Mouse (Mus musculus) layer of hippocampus, adult 8-10 months (tissue): ENCODE data around the gene Sirpb1b. TPM values are rescaled to one million over a fixed set of nuclear protein-coding genes. Genes with fewer than 3 reads are reported as not detected.
"Not testable (repeated sequence)": the region's sequence is repeated elsewhere in the genome, so short reads cannot be mapped to it uniquely, and the experiment has no call there.

Experiments
- DNase-seq, 2 experiments: peaks; one replicate each; pipeline ENCODE4 v3.0.0; 2022; ENCODE audit warnings: low spot score in 2 of 2
- total RNA-seq, 4 experiments: library from RNA; stranded (reverse); gene quantifications; 2 replicates each; pipeline ENCODE4 v1.2.4; 2022

Sirpb1b gene
- total RNA-seq = not detected

- not testable (repeated sequence) for DNase-seq
Measured at GRCm38 (mm10) chr3:15574887-15575286, at the start of gene Sirpb1b. Gene Sirpb1b (minus strand): TSS chr3:15575065.

- not testable (repeated sequence) for DNase-seq
Measured at GRCm38 (mm10) chr3:15590377-15591117, 15.7 kb upstream of the Sirpb1b start.

GRCm38 (mm10) chr3:15586665-15587064 is 11.8 kb upstream of the Sirpb1b start:
- DNase-seq = not testable (repeated sequence)

- DNase-seq = no peak
Measured at GRCm38 (mm10) chr3:15583452-15583851, 8.6 kb upstream of the Sirpb1b start.

- not testable (repeated sequence) for DNase-seq
Measured at GRCm38 (mm10) chr3:15582948-15583347, 8.1 kb upstream of the Sirpb1b start.

GRCm38 (mm10) chr3:15576466-15576865 is 1.6 kb upstream of the Sirpb1b start:
- not testable (repeated sequence) for DNase-seq

- DNase-seq = no peak
Measured at GRCm38 (mm10) chr3:15528589-15528988, 46.3 kb downstream of the Sirpb1b start.

- not testable (repeated sequence) for DNase-seq
Measured at GRCm38 (mm10) chr3:15513608-15514007, 61.3 kb downstream of the Sirpb1b start.

GRCm38 (mm10) chr3:15507792-15508321 is 67.0 kb downstream of the Sirpb1b start:
- DNase-seq = not testable (repeated sequence)

- not testable (repeated sequence) for DNase-seq
Measured at GRCm38 (mm10) chr3:15474831-15475230, 100.0 kb downstream of the Sirpb1b start.

GRCm38 (mm10) chr3:15470158-15470557 is 104.7 kb downstream of the Sirpb1b start:
- not testable (repeated sequence) for DNase-seq

Other genes starting within 250 kb of the Sirpb1b start
- not detected for gene Gm9733, start 242.8 kb downstream of the Sirpb1b start, total RNA-seq
- not detected for gene Sirpb1a, start 148.5 kb downstream of the Sirpb1b start, total RNA-seq